9 mouse cellular contexts compared by ENCODE assay signal in the genomic region with DNA sequence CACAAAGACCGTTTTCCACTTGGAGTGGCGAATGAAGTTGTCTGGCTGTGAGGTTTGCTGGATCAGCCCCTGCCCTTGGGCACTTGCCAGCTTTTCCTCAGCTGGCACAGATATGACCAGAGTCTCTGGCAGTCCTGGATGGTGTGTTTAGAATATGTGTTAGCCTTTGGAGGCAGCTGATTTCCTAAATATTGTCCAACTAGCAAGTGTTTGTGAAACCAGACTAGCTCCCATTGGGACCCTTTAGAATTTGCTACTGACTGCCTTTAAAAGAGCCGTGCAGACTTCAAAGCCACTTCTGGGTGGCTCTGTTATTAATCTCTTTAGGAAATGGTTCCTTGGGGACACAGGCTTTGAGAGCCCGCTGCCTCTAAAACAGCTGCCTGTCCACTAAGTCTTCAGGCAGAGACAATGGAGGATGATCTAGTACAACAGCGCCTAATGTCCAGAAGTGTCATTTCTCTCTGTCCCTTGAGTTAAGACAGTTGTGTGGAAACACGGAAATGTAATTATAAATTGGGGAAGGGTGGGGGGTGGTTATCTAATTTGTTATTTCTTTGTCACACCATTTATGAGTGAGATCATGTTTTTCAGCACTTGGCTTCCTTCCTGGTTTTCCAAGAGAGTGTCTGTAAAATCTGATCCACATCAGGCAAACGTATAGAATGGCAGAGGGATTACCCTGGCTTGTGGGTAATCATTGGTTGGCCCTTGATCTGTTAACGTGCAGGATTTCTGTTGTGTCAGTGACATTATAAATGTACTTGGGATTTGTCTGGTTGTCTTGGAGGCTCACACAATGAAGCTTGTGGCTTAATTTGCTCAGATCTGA. TPM values are rescaled to one million over a fixed set of nuclear protein-coding genes. Genes with fewer than 3 reads are reported as not detected.
DNase-seq lines count a peak whose midpoint lies in the region; ATAC-seq and TF ChIP-seq lines count a peak whose summit lies in the region.
"Had no signal": no experiment of that assay in that cellular context is flagged by ENCODE, and none has a peak within 500 bp of the region (broad histone marks: within the 10 kb centered on the region; RNA-seq: fewer than 3 reads in every experiment).

No protein-coding gene starts in this region.

- no peak for TF ChIP-seq CTCF in left cerebral cortex, adult 2 months (IDR thresholded peaks at IDR 0.05)

- H3K27me3 ChIP-seq in midbrain, embryonic 11.5 days (ENCODE audit: control insufficient read depth, insufficient read depth, low read length) = no peaks in the 10 kb centered on the region
- H3K27me3 ChIP-seq in midbrain, embryonic 10.5 days (ENCODE audit: low read depth, poor library complexity, severe bottlenecking) = peaks cover 5% of the 10 kb centered on the region; the same call in 1 of the 2 replicates
- no peaks in the 10 kb centered on the region for H3K27me3 ChIP-seq in neural tube, embryonic 13.5 days

- intact Hi-C loops in left cerebral cortex, adult 2 months (cut with DNase I) = no loop called here

- H3K9ac ChIP-seq in midbrain, embryonic 11.5 days (ENCODE audit: low read length) = no peak overlapping the region
- H3K9ac ChIP-seq in neural tube, embryonic 13.5 days = no peak overlapping the region

- WGBS in midbrain, embryonic 11.5 days = 23% methylated on average over 8 of the region's 8 CpGs
- WGBS in midbrain, embryonic 10.5 days = 38% methylated on average over 8 of the region's 8 CpGs
- WGBS in neural tube, embryonic 13.5 days = 11% methylated on average over 8 of the region's 8 CpGs

- H3K4me2 ChIP-seq in midbrain, embryonic 11.5 days = no peak overlapping the region
- peak overlapping the region; percentile 1; the same call in 1 of the 2 replicates for H3K4me2 ChIP-seq in neural tube, embryonic 13.5 days

- no peak overlapping the region for H3K4me3 ChIP-seq in midbrain, embryonic 11.5 days (ENCODE audit: low read depth, low read length)
- H3K4me3 ChIP-seq in midbrain, embryonic 10.5 days = no peak overlapping the region
- no peak overlapping the region for H3K4me3 ChIP-seq in neural tube, embryonic 13.5 days
- H3K4me3 ChIP-seq in left cerebral cortex, adult 2 months = no peak overlapping the region
- H3K4me3 ChIP-seq: megakaryocyte, embryonic 14.5 days had no signal

- peak; percentile 63 for ATAC-seq in midbrain, embryonic 11.5 days (ENCODE audit: low FRiP score)
- peak; percentile 79 for ATAC-seq in neural tube, embryonic 13.5 days (ENCODE audit: low read depth)
- no peak for ATAC-seq in inflammation-experienced regulatory T-cells, adult 6 months

- peak; percentile 79 to 86 for DNase-seq in cerebellum, postnatal 10 days
- DNase-seq in cerebellum, adult 8-10 months = no peak
- DNase-seq in midbrain, embryonic 11.5 days (ENCODE audit: low spot score, missing footprints) = peak; percentile 90
- no peak for DNase-seq in midbrain, embryonic 10.5 days (ENCODE audit: low spot score)
- DNase-seq in kidney, postnatal 10 days = peak; percentile 62
- no peak for DNase-seq in left cerebral cortex, adult 2 months (ENCODE audit: extremely low spot score in 1 of 2, low spot score in 2 of 2)

- H3K27ac ChIP-seq in midbrain, embryonic 11.5 days (ENCODE audit: low read depth, low read length) = no peak overlapping the region
- no peak overlapping the region; the same call in 1 of the 2 replicates for H3K27ac ChIP-seq in midbrain, embryonic 10.5 days (replicated peaks)
- peak overlapping the region; percentile 42 for H3K27ac ChIP-seq in neural tube, embryonic 13.5 days (replicated peaks)
- no peak overlapping the region for H3K27ac ChIP-seq in left cerebral cortex, adult 2 months

- peaks cover 11% of the 10 kb centered on the region for H3K4me1 ChIP-seq in midbrain, embryonic 11.5 days (ENCODE audit: control insufficient read depth, insufficient read depth, low read length)
- H3K4me1 ChIP-seq in midbrain, embryonic 10.5 days = peaks cover 36% of the 10 kb centered on the region
- peaks cover 52% of the 10 kb centered on the region for H3K4me1 ChIP-seq in neural tube, embryonic 13.5 days (replicated peaks)
- H3K4me1 ChIP-seq: megakaryocyte, embryonic 14.5 days had no signal

- H3K36me3 ChIP-seq in midbrain, embryonic 11.5 days (ENCODE audit: control insufficient read depth, insufficient read depth, low read length) = no peaks in the 10 kb centered on the region
- H3K36me3 ChIP-seq in midbrain, embryonic 10.5 days = no peaks in the 10 kb centered on the region
- no peaks in the 10 kb centered on the region for H3K36me3 ChIP-seq in neural tube, embryonic 13.5 days

- no peaks in the 10 kb centered on the region for H3K9me3 ChIP-seq in midbrain, embryonic 11.5 days (ENCODE audit: control insufficient read depth, low read length)
- no peaks in the 10 kb centered on the region for H3K9me3 ChIP-seq in midbrain, embryonic 10.5 days (replicated peaks)
- no peaks in the 10 kb centered on the region for H3K9me3 ChIP-seq in neural tube, embryonic 13.5 days
- H3K9me3 ChIP-seq: megakaryocyte, embryonic 14.5 days had no signal

RNA-seq across cellular contexts. Expression of a gene that starts 32.1 kb away (rescaled TPM):
- 10.2 and 12.6 TPM in 2 replicates for polyA plus RNA-seq in midbrain, embryonic 11.5 days (2014; fragmentation: Nextera tagmentation; extraction: Ambion mirVana)
- polyA plus RNA-seq in midbrain, embryonic 10.5 days (2016; fragmentation: Nextera tagmentation; extraction: Ambion mirVana) = 14.0 and 16.8 TPM in 2 replicates
- polyA plus RNA-seq in neural tube, embryonic 13.5 days (2015; fragmentation: Nextera tagmentation; extraction: Ambion mirVana) = 31.4 and 31.8 TPM in 2 replicates
- polyA plus RNA-seq in inflammation-experienced regulatory T-cells, adult 6 months (2017; shearing (Covaris generic)) = 1 to 10 TPM in 1 of 3 experiments, under 1 TPM in 2; 0.79 to 1.2 (median 0.80) TPM
- total RNA-seq in left cerebral cortex, adult 2 months (2021) = 100 to 1,000 TPM in 1 of 2 experiments, 10 to 100 TPM in 1; 97.3 to 104 TPM

RNA-seq across cellular contexts. Expression of a gene that starts 32.1 kb away (rescaled TPM):
- polyA plus RNA-seq in midbrain, embryonic 11.5 days (2014; fragmentation: Nextera tagmentation; extraction: Ambion mirVana) = 40.0 and 43.7 TPM in 2 replicates
- polyA plus RNA-seq in midbrain, embryonic 10.5 days (2016; fragmentation: Nextera tagmentation; extraction: Ambion mirVana) = 38.3 and 39.6 TPM in 2 replicates
- 29.1 and 31.0 TPM in 2 replicates for polyA plus RNA-seq in neural tube, embryonic 13.5 days (2015; fragmentation: Nextera tagmentation; extraction: Ambion mirVana)
- polyA plus RNA-seq in inflammation-experienced regulatory T-cells, adult 6 months (2017; shearing (Covaris generic)) = 10 to 100 TPM; 32.8 to 38.7 (median 38.7) TPM
- 10 to 100 TPM; 18.7 to 19.6 TPM for total RNA-seq in left cerebral cortex, adult 2 months (2021)

Comparison
In these comparisons a context has a peak if more than half of its experiments do, and no peak if none do; other contexts are left out.
1. DNase-seq: peak in cerebellum, postnatal 10 days (2 of 2), midbrain, embryonic 11.5 days (single experiment) and kidney, postnatal 10 days (single experiment); none in cerebellum, adult 8-10 months (single experiment), midbrain, embryonic 10.5 days (single experiment) and left cerebral cortex, adult 2 months (0 of 2).